Mouse (Mus musculus): ENCODE measurements at regions not wholly inside any gene's neighbourhood (a gene's known extent, or its start where the extent isn't known, plus 50 kb on each side); places are given as distances from the start of the nearest gene placed in this dataset.

DNA sequence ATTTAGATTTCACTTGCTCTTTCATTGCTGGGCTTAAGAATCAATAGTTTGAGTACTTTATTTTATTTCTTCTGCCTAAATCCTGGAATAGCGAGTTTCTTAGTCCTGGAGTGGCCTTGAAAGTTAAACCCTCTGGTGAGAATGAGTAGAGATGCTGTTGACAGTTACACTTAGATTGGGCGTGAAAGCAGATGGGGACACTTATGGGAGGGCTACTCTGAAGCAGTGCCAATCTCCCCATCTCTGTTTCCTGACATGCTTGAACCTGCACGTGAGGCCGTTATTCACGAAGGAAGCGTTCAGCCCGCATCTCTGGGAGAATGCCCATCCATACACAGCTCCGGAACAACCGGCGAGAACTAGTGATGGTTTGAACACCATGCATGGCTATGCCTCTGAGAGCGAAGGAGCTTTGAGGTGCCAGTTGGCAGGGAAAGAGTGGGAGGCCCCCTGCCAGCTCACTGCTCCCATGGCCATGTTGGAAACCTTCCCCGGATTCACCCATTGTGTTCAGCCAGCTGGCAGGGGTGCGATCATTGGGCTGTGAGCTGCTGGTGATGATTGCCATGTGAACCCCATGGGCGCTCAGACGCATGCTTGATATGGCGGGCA lies 792.2 kb upstream of the Got2 start:
- peak in 1 of 2 experiments; percentile 19 for DNase-seq

DNA sequence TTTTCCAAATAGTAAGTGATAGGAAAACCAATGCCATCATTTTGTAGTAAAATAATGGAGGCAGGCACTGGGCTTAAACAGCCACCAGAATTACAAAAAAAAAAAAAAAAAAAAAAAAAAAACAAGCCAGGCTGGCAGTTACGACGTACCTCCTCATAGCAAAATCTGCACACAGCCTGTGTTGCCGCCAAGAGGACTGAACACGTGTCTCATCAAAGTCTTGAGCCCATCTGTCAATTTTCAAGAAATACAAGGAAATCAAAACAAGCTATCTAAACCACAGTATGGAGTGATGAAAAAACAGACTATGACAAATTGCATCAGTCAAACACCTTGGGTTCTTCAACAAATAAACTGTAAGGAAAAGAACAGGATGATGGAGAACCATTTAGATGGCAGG lies 791.2 kb upstream of the Got2 start:
- DNase-seq, result no peak

- DNase-seq, result no peak
Measured at GRCm38 (mm10) chr8:96674703-96675102, 786.4 kb upstream of the Got2 start.

GRCm38 (mm10) chr8:96656495-96657279 lies 768.3 kb upstream of the Got2 start:
- no peak for DNase-seq

DNA sequence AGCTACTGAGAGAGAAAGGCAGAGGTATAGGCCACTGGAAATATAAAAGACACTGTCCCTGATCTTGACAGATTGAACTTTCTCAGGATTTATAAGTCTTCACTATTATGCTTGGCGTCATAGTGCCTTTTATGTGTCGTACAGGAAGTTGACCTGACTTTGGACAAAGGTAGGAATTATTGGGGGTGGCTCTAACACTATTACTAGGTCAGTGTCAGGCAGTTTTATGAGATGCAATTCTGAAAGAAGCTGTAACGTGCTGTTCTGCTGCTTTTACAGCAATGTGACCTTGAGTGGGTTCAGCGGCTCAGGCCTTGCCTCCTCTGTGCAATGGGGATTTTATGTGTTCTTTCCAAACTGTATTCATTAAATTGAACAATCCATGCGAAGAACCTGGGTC lies 759.4 kb upstream of the Got2 start:
- no peak for DNase-seq
